Mouse (Mus musculus) lung, postnatal 0 days (tissue): ENCODE data around the gene Ift52.

Source experiments
- CTCF ChIP-seq: IDR thresholded peaks from 2 replicates; pipeline ENCODE4 v1.5.1; 2016; ENCODE audit warnings: antibody characterized with exemption, mild to moderate bottlenecking
- EP300 ChIP-seq: IDR thresholded peaks from 2 replicates; pipeline ENCODE4 v1.6.1; 2016; ENCODE audit warnings: antibody characterized with exemption, mild to moderate bottlenecking, control low read depth

GRCm38 (mm10) chr2:163082591-163082990 is 65.4 kb downstream of the Ift52 start:
- TF ChIP-seq CTCF (no peak), EP300 (no peak)
